Mouse (Mus musculus): ENCODE results near the gene Map3k15.

DNA sequence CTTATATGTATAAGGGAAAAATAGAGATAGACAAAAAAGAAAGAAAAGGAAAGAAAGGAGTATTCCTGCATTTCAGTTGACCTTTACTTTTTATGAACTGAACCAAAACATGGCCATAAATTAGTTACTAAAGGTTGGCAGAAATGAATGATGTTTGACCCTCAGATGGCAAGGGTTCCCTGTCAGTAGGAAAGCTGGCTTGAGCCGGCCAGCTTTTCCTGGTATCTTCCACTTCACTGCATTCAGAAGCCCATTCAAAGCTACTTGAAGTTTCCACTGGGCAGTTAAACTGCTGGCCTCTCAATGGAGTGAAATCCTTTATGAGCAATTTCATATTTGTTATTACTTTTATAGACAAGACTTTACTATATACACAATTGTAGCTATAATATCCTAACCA lies 65.1 kb downstream of the Map3k15 start:
- TF ChIP-seq FLI1 (IDR thresholded peaks at IDR 0.05; ENCODE audit: low read length) = no peak
- TF ChIP-seq GATA1 (IDR thresholded peaks at IDR 0.05; ENCODE audit: borderline replicate concordance, low read length) = no peak

All from megakaryocyte, embryonic 14.5 days (primary cell).